Mouse (Mus musculus): ENCODE measurements around the gene Nt5dc3.

The Nt5dc3 gene

DNA sequence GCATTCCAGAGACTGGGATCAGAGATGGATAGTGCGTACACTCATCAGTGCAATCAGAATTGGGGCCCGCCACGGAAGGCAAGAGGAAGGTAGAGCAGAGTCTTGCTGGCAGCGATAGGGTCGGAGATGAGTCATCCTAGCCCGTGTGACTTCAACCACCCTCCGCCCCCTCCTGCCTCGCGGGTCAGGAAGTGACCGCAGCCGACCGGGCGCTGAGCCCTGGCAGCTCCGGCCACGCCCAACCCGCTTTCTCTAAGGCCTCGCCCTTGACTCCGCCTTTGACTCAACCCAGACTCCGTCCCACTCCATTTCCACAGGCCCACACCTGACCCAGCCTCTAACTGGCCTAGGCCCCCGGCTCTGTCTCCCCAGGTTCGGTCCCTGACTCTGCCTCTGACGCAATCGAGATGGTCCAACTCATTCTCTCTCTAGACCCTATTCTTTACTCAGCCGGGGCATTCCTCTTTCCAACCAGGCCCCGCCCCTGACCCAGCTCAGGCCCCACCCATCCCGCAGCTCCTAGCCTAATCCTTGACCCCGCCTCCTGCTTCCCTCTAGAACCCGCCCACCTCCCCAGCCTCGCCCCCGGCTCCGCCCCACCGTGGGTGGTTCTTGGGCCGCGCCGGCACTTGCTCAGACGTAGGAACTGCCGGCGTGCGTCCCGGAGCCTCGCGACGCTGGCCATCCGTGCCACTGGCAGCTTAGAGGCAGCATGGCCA, at the start of gene Nt5dc3:
Nt5dc3 (plus strand) TSS at position 608 of the 719 bp plus-strand sequence.
- DNase-seq (ENCODE audit: low read depth, low spot score), result peak; percentile 98

DNA sequence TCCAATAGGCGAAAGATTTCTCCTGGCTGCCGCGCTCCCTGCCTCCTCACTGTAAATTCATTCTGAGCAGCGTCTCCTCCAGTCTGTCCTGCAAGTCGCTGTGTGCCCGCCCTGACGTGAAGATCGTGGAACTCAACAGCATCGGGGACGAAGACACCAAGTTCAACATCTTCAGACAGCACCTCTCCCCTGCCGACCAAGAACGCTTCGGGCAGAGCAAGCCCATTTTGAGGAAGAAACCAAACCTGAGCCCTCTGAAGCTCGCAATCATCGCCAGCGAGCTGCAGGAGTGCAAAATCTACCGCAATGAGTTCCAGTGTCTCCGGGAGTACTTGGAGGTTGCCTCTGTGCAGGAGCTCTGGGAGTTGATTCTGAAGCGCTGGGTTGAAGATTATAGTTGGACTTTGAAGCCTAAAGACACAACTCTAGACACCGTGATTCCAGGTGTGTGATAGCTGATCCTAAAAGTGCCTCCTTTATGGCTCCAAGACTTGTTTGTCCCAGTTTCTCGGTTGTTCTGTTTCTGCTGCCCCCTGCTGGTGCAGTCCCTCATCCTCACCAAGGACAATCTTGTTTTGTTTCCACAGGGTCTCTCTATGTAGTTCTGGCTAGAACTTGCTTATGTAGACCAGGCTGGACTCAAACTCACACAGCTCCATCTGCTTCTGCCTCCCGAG, 47.8 kb upstream of the Nt5dc3 start:
- DNase-seq (ENCODE audit: low read depth, low spot score), result peak; percentile 48

DNA sequence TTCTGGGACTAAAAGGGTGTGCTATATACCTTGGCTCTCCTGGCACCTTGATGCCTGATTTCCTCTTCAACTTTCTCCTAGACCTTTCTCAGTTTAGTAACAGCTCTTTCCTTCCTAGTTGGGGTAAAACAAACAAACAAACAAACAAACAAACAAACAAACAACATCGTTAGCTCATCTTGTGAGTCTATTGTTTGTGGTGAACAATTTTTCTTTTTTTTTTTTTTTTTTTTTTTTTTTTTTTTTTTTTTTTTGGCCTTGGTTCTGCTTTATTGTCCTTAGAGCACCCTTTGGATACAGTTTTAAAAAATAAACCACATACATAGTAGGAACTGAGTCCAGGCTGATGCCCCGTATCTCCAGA, 47.3 kb upstream of the Nt5dc3 start:
- no peak for DNase-seq (ENCODE audit: low read depth, low spot score)

DNA sequence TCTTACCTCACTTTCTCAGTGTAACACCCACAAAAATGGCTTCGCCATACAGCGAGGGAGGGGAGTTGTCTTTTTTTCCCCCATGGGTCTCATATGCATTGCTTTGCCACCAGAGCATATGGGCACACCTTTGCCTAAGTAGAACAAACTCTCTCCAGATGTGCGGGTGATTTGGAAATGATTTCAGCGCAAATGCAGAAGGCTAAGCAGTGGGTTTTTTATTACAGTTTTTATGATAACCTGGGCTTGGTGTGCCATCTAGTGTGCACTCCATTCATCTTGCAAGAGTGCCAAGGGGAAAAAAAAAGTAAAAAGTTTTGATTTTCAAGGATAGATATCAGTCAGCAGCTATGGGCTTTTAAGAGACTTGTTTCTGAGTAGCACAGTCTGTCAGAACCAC, 43.8 kb upstream of the Nt5dc3 start:
- DNase-seq (ENCODE audit: low read depth, low spot score), result no peak

DNA sequence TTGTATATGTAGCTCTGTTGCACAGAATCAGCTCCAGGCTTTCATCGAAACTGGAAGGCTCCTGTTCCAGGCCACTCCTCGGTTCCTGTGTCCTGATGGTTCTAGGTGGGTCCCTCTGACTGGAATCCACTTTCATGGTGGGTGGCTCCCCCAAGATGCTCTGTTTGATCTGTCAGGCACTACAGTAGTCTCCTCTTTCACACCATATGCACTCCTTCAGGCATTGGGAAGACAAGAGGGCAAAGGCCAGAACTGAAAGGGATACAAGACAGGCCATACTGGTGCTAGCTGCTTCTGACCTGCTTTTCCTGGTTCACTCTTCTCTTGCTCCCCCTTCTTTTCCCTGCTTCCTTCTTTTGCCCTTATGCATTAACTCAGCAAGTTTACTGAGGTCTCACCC, 35.9 kb upstream of the Nt5dc3 start:
- DNase-seq (ENCODE audit: low read depth, low spot score), result no peak

DNA sequence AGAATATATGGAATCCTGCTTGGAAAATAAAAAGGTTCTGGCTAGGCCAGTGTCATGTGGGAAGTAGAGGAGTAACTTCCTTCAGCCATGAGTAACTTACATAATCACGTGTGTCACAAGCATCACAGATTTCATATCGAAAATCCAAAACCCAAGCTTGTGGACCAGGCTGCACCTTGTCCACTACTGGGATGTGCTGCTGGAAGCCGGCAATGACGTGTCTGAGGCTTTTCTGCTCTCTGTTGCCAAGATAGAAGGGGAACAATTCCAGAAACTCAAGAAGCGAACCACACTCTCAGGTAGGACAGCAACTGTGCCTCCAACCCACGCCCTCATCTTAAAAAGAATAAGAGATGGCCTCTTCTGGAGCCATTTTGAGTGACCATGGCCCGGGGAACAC, 34.5 kb upstream of the Nt5dc3 start:
- DNase-seq (ENCODE audit: low read depth, low spot score), result no peak

DNA sequence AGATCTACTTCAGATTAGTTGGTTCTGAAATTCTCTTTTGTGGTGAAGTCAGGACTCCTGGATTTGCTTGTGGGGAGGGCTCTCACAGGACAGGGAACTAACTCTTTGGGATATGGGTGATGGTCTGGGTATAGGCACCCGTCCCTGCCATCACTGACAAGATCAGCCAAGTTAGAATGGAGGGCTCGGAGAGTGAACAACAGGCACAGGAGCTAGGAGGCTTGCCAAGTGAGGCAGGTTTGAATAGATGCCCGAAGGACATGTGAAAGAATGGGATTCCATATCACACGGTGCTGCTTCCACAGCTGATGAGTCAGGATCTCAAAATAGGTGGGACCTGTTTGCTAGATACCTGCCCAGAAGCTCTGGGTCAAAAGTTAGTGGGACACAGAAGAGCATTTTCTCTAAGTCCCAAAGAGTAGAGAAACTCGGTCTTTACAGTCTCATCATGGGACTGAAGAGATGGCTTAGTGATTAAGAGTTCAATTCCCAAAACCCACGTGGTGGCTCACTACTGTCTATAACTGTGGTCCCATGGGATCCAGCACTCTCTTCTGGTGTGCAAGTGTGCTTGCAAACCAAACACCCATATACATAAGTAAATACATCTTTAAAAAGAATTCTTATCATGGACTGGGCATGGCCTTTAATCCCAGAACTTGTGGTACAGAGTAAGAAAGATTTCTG, 22.8 kb upstream of the Nt5dc3 start:
- no peak for DNase-seq (ENCODE audit: low read depth, low spot score)

DNA sequence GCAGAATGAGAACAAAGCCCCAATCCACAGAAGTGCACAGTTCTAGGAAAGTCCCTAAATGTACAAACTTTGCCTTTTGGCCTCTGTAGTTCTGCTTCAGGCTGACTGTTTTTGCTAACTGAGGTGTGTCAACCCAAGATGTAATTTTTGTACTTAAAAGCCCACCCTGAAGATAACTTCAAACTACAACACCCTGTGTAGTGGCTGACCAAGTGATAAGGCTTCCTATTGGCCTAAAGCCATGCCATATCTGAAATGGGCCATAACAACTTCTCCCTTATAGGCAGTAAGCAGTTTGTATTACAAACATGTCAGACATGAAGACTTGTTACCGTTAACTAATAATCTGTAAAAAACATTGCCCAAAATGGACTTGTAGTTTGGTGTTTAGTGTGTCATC, 21.1 kb upstream of the Nt5dc3 start:
- no peak for DNase-seq (ENCODE audit: low read depth, low spot score)

DNA sequence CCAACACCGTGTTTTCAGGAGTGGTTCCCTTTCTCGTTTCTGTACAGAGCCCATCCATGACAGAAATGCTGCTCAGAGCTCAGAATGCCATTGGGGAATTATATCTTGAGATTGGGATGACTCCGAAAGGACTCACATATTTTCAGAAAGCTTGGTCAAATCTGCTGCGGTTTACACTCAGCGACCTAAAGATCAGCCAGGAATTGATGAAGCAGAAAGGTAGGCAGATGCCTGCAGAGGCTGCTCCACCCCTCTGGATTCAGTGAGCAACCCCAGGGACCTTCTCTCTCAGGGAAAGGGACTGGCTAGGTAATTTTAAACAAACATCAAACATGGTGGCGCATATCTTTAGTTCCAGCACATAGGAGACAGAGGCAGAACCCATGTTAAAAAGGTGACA, 20.6 kb upstream of the Nt5dc3 start:
- no peak for DNase-seq (ENCODE audit: low read depth, low spot score)

DNA sequence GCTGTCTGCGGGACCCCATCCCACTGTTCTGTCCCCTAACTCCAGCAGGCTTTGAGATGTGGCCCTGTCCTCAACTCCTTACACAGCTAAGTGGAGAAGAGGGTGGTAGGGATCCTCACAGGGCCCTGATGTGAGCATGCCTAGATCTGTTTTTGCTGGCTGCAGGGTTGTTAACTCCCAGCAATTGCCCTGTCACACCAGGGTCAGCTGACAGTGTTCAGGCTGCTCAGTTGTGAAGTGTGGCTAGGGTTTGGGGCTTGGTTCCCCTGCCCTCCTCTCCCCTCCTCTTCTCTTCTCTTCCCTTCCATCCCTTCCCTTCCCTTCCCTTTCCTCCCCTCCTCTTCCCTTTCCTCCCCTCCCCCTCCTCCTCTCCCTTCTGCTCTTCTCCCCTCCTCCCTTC, 17.6 kb upstream of the Nt5dc3 start:
- DNase-seq (ENCODE audit: low read depth, low spot score), result no peak

DNA sequence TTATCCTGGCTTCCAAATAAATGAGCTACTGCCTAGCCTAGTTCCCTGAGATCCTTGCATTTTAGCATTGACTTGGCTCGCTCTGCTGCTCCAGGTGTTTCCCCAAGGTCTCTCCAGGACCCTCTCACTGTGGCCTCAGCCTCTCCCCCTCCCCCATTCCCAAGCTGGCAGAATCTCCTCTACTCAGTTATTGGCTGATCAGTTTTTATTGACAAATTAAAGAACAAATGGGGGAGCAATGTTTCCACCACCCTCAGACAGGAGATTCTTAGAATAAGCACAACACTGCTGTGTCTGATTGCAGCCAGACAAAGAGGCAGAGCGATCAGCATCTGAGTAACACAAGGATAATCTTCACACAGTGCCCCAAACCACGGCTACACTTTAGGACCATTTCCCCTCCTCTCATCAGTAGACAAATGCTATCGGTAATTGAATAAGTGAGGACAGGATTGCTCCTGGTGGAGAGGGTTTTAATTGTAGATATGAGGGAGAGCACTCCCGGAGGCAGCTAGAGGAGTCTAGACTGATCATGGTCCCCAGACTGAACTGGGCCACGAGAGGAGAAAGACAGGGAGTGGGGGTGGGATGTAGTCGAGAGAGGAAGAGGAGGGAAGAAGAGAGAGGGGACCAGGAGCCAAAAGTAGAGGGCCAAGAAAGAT, 17.0 kb upstream of the Nt5dc3 start:
- DNase-seq (ENCODE audit: low read depth, low spot score), result no peak

DNA sequence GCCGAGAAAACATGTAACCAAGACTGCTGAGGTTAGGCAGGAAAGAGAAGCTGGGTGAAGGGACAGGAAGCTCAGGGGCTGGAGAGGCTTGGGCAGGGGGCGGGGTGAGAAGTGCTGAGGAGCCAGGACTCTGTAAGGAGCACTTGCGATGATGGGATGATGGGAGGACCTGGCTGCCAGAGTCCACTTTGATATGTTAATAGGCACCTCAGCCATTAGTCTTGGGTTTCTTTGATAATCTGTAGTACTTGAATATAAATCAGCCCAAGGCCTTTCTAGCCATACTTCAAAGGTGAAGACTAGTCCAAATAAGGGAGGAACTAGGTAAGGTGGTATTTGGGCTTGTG, 16.4 kb upstream of the Nt5dc3 start:
- DNase-seq (ENCODE audit: low read depth, low spot score), result no peak

DNA sequence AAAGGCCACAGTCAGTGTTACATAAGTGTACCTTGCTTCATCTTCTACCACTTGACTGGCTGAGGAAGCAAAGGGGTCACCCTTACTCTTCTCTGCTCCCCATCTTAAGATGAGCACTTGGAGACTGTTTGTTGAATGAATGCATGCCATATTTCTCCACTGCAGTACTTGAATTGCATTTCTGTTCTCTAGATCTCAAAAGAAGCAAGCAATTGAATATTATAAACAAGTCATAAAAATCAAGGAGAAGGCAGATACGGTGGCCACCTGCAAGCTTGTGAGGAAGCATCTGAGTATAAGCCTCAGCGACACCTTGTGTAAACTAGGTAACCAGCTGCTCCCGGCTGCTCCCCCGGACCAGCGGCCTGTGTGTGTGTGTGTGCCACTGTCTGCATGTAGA, 15.1 kb upstream of the Nt5dc3 start, which contains the start of gene Gm49358:
Gm49358 (plus strand) TSS at position 301 of the 400 bp plus-strand sequence.
- DNase-seq (ENCODE audit: low read depth, low spot score), result no peak

DNA sequence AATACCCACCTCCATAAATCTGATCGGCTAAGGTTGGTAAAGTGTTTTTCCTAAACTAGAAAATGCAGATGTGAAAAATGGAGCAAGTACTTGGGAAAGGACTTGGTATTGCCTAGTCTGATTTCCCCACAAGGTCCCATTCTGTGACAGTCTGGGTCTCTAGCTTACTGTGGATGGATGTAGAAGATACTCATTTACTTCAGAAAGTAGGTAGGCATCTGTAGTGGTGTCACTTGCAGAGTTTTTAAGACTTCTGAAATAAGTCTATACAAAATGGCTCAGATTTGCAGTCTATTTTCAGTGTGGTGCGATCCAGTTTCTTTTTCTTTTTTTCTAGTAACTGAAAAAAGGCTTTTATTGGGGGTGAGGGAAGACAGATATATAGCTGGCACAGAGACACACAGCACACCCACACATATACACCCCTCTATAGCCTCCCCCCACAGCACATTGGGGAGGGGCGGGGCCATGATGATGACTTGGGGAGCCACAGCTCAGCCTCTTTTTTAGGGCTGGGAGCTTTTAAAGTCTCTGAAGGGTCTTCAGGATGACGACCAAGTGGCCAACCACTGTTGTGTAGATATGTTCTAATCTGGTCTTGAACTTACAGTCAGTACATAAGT, 13.3 kb upstream of the Nt5dc3 start:
- DNase-seq (ENCODE audit: low read depth, low spot score), result no peak

DNA sequence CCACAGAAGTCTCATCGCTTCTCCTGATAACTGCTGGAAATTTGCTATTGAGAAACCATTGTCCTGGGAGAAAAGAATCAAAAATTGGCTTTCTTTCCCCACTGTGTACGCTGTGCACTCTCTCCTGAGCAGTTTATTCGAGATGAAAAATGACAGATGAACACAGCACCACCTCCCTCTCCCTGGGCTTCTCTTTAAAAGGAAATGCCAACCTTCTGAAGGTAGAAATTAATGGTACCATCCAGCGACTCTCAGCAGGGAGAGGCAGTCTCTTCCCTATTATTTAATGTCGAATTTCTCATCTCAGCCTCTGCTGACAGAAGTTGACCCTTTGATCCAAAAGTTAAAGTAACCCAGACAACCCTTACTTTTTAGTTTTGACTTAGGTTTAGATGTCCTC, 9.6 kb upstream of the Nt5dc3 start:
- no peak for DNase-seq (ENCODE audit: low read depth, low spot score)

DNA sequence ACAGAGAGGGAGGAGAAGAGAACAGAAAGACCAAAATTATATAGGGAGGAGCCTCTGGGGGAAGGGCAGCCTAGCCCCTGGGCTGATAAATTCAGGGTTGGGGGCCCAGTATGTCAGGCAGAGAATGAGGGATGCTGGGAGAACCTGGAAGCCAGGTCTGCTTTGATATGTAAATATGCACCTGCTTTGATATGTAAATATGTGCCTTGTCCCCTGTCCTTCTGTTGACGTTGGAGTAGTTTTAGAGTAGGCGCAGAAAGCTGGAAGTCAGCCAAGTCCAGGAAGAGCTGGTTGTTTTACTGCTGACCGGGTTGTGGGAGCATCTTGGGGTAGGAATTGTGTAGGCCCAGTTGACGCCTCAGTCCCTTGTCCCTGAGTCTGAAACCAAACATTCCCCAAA, 9.0 kb upstream of the Nt5dc3 start:
- no peak for DNase-seq (ENCODE audit: low read depth, low spot score)

DNA sequence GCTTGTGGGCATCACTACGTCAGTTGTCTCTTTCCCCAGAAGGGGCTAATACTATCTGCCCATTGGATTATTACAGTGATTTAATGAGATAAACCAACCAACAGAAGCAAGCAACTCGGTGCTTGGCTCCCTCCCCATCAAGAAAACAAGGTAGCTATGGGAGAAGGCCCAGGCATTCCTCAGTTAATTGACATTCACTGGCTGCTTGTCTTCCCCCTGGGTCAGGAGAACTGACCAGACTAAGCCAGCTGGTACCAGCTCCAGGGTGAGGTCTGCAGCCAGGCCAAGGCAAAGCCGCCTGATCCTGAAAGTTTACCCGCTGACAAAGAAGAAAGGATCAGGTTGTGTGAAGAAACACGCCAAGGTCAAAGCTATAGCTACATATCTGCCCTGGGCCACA, 7.1 kb upstream of the Nt5dc3 start:
- no peak for DNase-seq (ENCODE audit: low read depth, low spot score)

DNA sequence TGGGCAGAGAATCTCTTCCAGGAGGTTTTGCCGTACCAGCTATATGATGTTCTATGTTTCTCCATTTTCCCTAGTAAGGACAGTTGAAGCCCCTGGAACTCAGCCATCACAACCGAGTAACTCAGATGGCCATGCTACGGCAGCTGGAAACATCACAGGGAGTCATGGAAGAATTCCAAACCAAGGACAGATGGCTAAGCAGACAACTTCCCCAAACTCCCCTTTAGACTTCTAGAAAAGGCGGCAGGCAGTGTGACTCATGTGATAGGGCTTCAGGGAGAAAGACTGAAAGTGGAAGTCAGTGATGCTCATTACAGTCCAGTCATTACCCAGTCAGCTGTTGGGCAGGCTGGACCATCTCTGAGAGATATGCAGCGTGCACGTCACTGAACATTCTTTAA, 6.6 kb upstream of the Nt5dc3 start:
- peak; percentile 35 for DNase-seq (ENCODE audit: low read depth, low spot score)

DNA sequence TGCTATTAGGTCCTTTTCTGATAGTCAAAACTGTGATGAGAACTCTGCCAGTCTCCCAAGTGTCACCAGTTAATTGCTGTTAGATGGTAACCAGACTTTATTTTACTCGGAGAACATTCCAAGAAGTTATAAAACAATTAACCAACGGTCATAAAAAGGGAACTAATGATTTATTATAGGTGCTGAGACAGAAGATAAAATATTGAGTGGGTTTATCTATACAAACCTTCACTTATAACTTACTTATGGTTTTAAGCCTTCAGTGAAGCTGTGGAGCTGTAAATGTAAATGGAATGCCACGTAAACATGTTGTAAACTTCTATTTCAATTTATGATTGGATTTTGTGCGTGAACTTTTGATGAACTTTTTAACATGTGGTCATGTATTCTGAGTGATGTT, 5.4 kb upstream of the Nt5dc3 start:
- DNase-seq (ENCODE audit: low read depth, low spot score), result no peak

DNA sequence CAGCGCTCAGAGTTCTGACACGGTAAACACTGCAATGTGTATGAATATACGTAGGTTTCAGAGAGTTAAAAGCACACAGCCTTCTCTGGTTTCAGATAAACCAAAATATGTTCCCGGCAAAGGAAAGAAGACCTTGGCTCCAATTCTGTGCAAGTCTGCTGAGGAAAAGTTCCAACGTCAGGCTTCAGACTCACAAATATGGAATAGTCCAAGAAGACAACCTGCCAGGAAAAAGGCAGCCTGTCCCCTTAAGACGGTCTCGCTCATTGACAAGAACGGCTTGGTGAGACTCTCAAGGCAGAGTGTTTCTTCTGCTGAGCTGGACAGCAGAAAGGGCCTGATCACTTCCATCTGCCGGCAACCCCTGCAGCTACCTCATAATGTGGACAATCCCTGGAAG, 2.5 kb upstream of the Nt5dc3 start:
- peak; percentile 34 for DNase-seq (ENCODE audit: low read depth, low spot score)

DNA sequence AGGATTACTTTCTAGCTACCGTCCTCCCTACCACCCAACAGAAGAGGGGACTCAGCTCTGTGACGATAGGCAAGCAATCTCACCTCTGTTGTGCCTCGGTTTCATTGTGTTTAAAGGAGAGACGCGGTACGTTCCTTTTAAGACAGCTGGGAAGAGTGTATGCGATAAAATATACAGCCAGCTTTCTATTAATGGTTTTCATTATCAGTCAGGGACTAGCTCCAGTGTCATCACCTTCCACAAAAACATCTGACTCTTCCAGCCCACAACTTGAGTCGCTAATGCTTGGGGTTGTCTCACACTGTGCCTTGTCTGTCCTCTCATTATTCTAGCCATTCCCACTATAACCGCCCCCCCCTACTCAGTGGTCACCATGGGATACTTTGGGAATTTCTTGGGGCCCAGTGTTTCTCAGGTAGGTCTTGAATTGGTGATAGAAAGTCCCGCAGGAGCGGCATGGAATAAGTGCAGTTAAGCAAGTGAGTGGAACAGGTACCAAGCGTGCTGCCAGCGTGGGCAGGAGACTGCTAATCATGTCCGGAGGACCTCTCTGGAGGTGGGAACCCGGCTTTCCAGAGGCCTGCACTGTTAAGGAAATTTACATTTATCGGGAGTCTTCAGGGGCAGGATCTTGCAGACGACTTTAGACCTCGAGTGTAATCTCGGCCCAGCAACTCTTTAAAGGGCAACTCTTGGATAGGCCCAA, 1.0 kb upstream of the Nt5dc3 start:
- no peak for DNase-seq (ENCODE audit: low read depth, low spot score)
